Comparison of ENCODE assay signal across 12 mouse cellular contexts in genomic region chr11:79125775-79126174, GRCm38 (mm10). TPM values are rescaled to one million over a fixed set of nuclear protein-coding genes. Genes with fewer than 3 reads are reported as not detected.
A peak's percentile ranks its signal among the peaks of the same experiment; 100 is the strongest.
DNase-seq lines count a peak whose midpoint lies in the region; ATAC-seq and TF ChIP-seq lines count a peak whose summit lies in the region.
"Had no signal": no experiment of that assay in that cellular context is flagged by ENCODE, and none has a peak within 500 bp of the region (broad histone marks: within the 10 kb centered on the region; RNA-seq: fewer than 3 reads in every experiment).

No protein-coding gene starts in this region.

- H3K27ac ChIP-seq in layer of hippocampus, adult 2 months, result peak overlapping the region; percentile 6; the same call in 1 of the 2 replicates
- H3K27ac ChIP-seq: forebrain, embryonic 13.5 days; limb, embryonic 15.5 days had no signal

- ATAC-seq in megakaryocyte, adult 5-6 weeks (ENCODE audit: poor library complexity, severe bottlenecking), result peak; percentile 59
- ATAC-seq: forebrain, embryonic 13.5 days; inflammation-experienced regulatory T-cells, adult 6 months had no signal

- DNase-seq in layer of hippocampus, adult 2 months (ENCODE audit: low spot score in 2 of 2), result no peak
- DNase-seq in layer of hippocampus, postnatal 36 days, result no peak
- DNase-seq in CD4-positive, CD25-positive, alpha-beta regulatory T cell, adult 2 months (ENCODE audit: low read depth, low spot score), result peak; percentile 44
- peak; percentile 39 for DNase-seq in thymus, postnatal 25 days
- no peak for DNase-seq in gastrocnemius, postnatal 4 days (ENCODE audit: low spot score in 2 of 2)
- no peak for DNase-seq in frontal cortex, postnatal 14 days (ENCODE audit: low spot score in 2 of 2)
- DNase-seq: adrenal gland, postnatal 14 days; cerebellum, adult 8-10 months had no signal

- no peak overlapping the region for H3K4me3 ChIP-seq in layer of hippocampus, adult 2 months
- H3K4me3 ChIP-seq: forebrain, embryonic 13.5 days; limb, embryonic 15.5 days had no signal

- TF ChIP-seq CTCF in layer of hippocampus, adult 2 months (conservative IDR thresholded peaks at IDR 0.05), result no peak

RNA-seq across cellular contexts. Expression of gene Ksr1, which starts 20.4 kb away (rescaled TPM):
- 100 to 1,000 TPM; 230 to 231 TPM for total RNA-seq in layer of hippocampus, adult 2 months (2021)
- total RNA-seq in layer of hippocampus, postnatal 36 days (2021), result 100 to 1,000 TPM; 183 to 261 TPM
- 6.4 and 6.8 TPM in 2 replicates for total RNA-seq in megakaryocyte, adult 5-6 weeks (2015)
- 5.2 and 10.8 TPM in 2 replicates for total RNA-seq in megakaryocyte, adult 5-6 weeks (2017)
- total RNA-seq in gastrocnemius, postnatal 4 days (2021), result 100 to 1,000 TPM; 120 to 144 TPM

Comparison
In these comparisons a context has a peak if more than half of its experiments do, and no peak if none do; other contexts are left out.
1. DNase-seq: peak in CD4-positive, CD25-positive, alpha-beta regulatory T cell, adult 2 months (single experiment) and thymus, postnatal 25 days (single experiment); none in layer of hippocampus, adult 2 months (0 of 2), layer of hippocampus, postnatal 36 days (0 of 2), gastrocnemius, postnatal 4 days (0 of 2) and frontal cortex, postnatal 14 days (0 of 2).
2. RNA of gene Ksr1, which starts 20.4 kb away (total RNA-seq): 183 to 261 TPM in layer of hippocampus, postnatal 36 days, 230 to 231 TPM in layer of hippocampus, adult 2 months and 120 to 144 TPM in gastrocnemius, postnatal 4 days; 5.2 to 10.8 TPM in megakaryocyte, adult 5-6 weeks; every median in the first group is over 10 times any median in the second.